Mouse (Mus musculus) small intestine, adult 2 months (tissue): ENCODE measurements around the gene Ndufa3.

Source experiments
- CTCF ChIP-seq: fragments of 200-500 bp; IDR thresholded peaks from 2 replicates; pipeline ENCODE4 v1.5.1; 2012; ENCODE audit warnings: low read depth, mild to moderate bottlenecking, control low read depth, inconsistent platforms, low read length, moderate library complexity, mixed read lengths; ENCODE audit not compliant: insufficient replicate concordance, insufficient read length; ENCODE audit errors: extremely low read depth
- POLR2A ChIP-seq: fragments of 200-500 bp; IDR thresholded peaks from 2 replicates; pipeline ENCODE4 v1.6.1; 2012; ENCODE audit warnings: low read depth, mild to moderate bottlenecking, control low read depth, inconsistent platforms, low read length, moderate library complexity

DNA sequence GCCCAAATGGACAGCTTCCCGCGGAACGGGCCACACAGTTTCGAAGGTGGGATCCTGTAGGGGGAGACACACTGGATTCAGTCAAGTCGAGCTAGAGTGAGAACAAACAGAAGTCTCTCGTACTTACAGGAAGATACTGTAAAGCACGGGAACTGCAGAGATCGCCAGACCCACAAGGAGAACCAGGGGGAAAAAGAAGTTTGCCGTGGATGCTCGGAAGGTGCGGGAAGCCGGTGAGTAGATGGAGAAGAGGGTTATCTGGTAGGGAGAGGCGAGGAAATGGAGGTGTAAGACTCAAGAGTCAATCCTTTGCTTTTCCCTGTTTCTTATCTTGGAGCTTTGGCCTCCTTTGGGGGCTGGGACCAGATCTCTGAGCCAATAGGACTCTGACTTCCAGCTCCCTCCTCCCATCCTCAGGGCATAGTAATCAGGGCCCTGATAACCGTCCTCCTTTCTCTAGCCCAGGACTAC, 49.8 kb downstream of the Ndufa3 start:
- TF ChIP-seq POLR2A = no peak
- TF ChIP-seq CTCF = no peak
